Mouse (Mus musculus) C2C12 (cell line): ENCODE measurements around the gene Uba52. TPM values are rescaled to one million over a fixed set of nuclear protein-coding genes. Genes with fewer than 3 reads are reported as not detected.

Source experiments
- H3K27me3 ChIP-seq: one replicate; pipeline ENCODE4 v1.6.1; 2011; ENCODE audit not compliant: control insufficient read depth, insufficient read depth, insufficient read length
- H3K36me3 ChIP-seq: one replicate; pipeline ENCODE4 v1.6.1; 2011; ENCODE audit not compliant: control insufficient read depth, insufficient read depth
- H3K4me3 ChIP-seq: one replicate; pipeline ENCODE4 v1.5.1; 2011; ENCODE audit warnings: mild to moderate bottlenecking, control low read depth; ENCODE audit not compliant: poor library complexity, insufficient read depth, severe bottlenecking
- H3K79me2 ChIP-seq: one replicate; pipeline ENCODE4 v1.6.1; 2011; ENCODE audit not compliant: control insufficient read depth, insufficient read depth
- H3K79me3 ChIP-seq: one replicate; pipeline ENCODE4 v1.6.1; 2011; ENCODE audit warnings: low read depth, control low read depth
- H3ac ChIP-seq: one replicate; pipeline ENCODE3; 2011; ENCODE audit warnings: low read depth; ENCODE audit not compliant: control insufficient read depth, insufficient read length
- CEBPB ChIP-seq: IDR thresholded peaks from one replicate; pipeline ENCODE4 v1.6.1; 2011; ENCODE audit warnings: low read depth, mild to moderate bottlenecking, control low read depth, moderate library complexity
- CTCF ChIP-seq: IDR thresholded peaks from one replicate; pipeline ENCODE4 v1.5.1; 2011; ENCODE audit not compliant: control insufficient read depth, insufficient read depth, insufficient read length
- FOSL1 ChIP-seq: IDR thresholded peaks from one replicate; pipeline ENCODE4 v1.8.0; 2011; ENCODE audit warnings: mild to moderate bottlenecking, low read length; ENCODE audit not compliant: poor library complexity, insufficient read depth, severe bottlenecking
- MAX ChIP-seq: IDR thresholded peaks from one replicate; pipeline ENCODE4 v1.6.1; 2011; ENCODE audit warnings: mild to moderate bottlenecking, control low read depth
- MYOD1 ChIP-seq: IDR thresholded peaks from one replicate; pipeline ENCODE4 v1.6.1; 2011; ENCODE audit warnings: low read depth; ENCODE audit not compliant: control insufficient read depth, insufficient read length
- MYOG ChIP-seq: IDR thresholded peaks from one replicate; pipeline ENCODE4 v1.6.1; 2011; ENCODE audit not compliant: control insufficient read depth, insufficient read length; ENCODE audit errors: extremely low read depth
- USF1 ChIP-seq: IDR thresholded peaks from one replicate; pipeline ENCODE4 v1.6.1; 2011; ENCODE audit warnings: low read depth, mild to moderate bottlenecking, control low read depth, moderate library complexity
- polyA plus RNA-seq: library from polyadenylated mRNA; unstranded; fragments of >200 nt; fragmentation: generic; extraction: Trizol; gene quantifications from one replicate; pipeline ENCODE4 v1.2.1, GENCODE M21; 2012; ENCODE audit warnings: missing spikeins

Gene Uba52
- polyA plus RNA-seq, 1 experiment = 1,556 TPM

DNA sequence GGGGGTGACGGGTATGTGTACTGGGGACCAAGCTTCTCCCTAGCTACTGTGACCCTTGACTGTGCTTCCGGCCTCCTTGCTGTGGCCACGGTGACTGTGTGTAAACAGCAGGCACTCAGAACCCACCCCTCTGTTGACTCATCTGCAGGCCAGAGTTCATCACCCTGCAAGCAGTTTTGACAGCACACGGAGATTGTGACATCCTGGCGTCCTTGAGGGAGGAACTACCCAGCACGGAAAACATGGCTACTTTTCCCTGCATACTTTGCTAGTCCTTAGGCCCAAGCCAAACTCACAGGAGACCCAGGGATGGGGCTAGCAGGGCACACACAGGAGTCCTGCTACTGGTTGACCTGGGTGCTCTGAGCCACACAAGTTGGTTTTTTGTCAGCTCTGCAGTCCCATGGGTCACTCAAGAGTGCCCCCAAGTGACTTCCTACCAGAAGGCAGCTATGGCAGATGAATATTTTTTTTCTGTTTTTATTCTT, 33.6 kb upstream of the Uba52 start:
- Histone ChIP-seq H3K79me2 (peaks cover 98% of the 10 kb centered on the region), H3K36me3 (peaks cover 6% of the 10 kb centered on the region)
- TF ChIP-seq CEBPB (peak; percentile 87), CTCF (no peak)

DNA sequence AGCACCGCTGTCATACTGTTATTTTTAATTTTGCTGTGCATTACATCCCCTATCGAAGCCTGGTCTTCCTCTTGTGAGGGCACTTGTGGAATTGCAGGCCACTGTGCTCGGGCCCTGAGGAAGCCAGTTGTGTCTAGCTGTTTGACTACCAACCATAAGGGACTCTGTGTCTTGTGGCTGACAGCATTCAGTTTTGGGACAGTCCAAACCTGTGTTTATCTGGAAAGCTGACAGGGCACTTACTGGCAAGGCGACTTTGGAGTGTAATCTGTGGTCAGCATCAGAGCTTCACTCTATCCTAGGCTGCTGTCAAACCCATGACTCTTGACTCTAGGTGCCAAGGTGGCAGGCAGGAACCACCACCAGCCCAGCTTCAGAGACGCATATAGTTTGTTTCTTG, 30.5 kb upstream of the Uba52 start:
- Histone ChIP-seq H3K4me3 (no peak overlapping the region), H3K36me3 (peaks cover 10% of the 10 kb centered on the region), H3ac (peak overlapping the region; percentile 64), H3K79me2 (peaks cover 66% of the 10 kb centered on the region), H3K79me3 (peaks cover 55% of the 10 kb centered on the region), H3K27me3 (no peaks in the 10 kb centered on the region)
- TF ChIP-seq USF1 = no peak
- TF ChIP-seq FOSL1 = no peak
- TF ChIP-seq CTCF = no peak
- TF ChIP-seq MYOD1 = no peak
- TF ChIP-seq CEBPB = no peak
- TF ChIP-seq MYOG = no peak
- TF ChIP-seq MAX = no peak

More for the DNA sequence above, 33.6 kb upstream of the Uba52 start:
- Histone ChIP-seq H3K79me3 (peaks cover 84% of the 10 kb centered on the region), H3K27me3 (no peaks in the 10 kb centered on the region), H3K4me3 (no peak overlapping the region), H3ac (no peak overlapping the region)

DNA sequence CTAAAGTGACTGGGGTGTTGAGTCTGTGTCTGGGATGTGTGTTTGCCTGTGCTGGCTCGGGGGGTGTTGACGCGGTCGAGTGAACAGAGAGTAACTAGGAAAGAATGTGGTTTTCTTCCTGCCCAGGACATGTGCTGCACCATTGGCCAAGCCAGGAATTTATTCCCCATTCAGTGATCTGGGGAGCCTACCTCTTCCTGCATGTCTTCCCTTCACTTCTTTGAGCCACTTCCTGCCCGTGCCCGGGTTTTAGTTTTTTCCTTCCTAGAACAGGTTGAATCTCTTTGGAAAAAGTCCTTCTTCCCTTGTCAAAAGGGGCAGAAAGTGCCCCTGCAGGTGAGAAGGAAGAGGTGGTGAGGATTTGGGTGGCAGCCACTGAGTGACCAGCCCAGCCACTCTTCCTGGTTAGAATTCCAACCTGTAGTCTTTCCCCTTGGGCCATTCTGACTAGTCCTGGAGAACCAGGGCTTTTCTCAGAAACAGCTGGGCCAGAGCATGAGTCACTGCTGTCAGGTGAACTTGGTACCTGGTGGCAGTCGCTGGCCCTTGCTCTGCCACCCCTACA, 30.0 kb upstream of the Uba52 start:
- Histone ChIP-seq H3K36me3 (peaks cover 13% of the 10 kb centered on the region), H3K4me3 (peak overlapping the region; percentile 98), H3K79me2 (peaks cover 61% of the 10 kb centered on the region), H3ac (peak overlapping the region; percentile 81), H3K79me3 (peaks cover 50% of the 10 kb centered on the region), H3K27me3 (no peaks in the 10 kb centered on the region)
- TF ChIP-seq FOSL1 = no peak
- TF ChIP-seq CTCF = no peak
- no peak for TF ChIP-seq USF1
- TF ChIP-seq MYOG = no peak
- peak; percentile 77 for TF ChIP-seq MAX

DNA sequence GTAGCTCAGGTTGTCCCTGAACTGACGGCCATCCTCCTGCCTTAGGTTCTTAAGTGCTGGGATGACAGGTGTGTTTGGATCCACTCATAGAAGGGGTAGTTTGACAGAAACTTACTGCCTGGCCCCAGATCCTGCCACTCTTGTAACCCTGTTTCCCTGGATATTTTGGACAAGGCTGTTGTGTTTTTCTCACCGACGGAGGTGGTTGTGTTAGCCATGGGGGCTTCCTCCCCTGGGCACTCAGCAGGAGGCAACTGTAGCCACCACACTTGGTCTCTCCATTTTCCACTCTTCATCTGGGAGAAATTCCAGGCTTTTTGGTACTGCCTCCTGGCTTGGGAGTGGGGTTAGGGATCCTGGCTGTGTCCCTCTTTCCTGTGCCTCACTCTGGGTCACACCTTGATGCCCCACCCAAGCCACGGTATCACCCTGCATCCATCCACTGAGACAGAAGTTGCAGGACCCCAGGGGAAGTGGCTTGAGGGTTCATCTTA, 29.5 kb upstream of the Uba52 start:
- Histone ChIP-seq H3K27me3 (no peaks in the 10 kb centered on the region), H3K4me3 (peak overlapping the region; percentile 98), H3K36me3 (peaks cover 18% of the 10 kb centered on the region), H3K79me2 (peaks cover 56% of the 10 kb centered on the region), H3ac (peak overlapping the region; percentile 81), H3K79me3 (peaks cover 45% of the 10 kb centered on the region)
- no peak for TF ChIP-seq CTCF
- no peak for TF ChIP-seq CEBPB
- no peak for TF ChIP-seq FOSL1
- TF ChIP-seq MYOG = no peak
- no peak for TF ChIP-seq MAX
- no peak for TF ChIP-seq USF1
- TF ChIP-seq MYOD1 = no peak

DNA sequence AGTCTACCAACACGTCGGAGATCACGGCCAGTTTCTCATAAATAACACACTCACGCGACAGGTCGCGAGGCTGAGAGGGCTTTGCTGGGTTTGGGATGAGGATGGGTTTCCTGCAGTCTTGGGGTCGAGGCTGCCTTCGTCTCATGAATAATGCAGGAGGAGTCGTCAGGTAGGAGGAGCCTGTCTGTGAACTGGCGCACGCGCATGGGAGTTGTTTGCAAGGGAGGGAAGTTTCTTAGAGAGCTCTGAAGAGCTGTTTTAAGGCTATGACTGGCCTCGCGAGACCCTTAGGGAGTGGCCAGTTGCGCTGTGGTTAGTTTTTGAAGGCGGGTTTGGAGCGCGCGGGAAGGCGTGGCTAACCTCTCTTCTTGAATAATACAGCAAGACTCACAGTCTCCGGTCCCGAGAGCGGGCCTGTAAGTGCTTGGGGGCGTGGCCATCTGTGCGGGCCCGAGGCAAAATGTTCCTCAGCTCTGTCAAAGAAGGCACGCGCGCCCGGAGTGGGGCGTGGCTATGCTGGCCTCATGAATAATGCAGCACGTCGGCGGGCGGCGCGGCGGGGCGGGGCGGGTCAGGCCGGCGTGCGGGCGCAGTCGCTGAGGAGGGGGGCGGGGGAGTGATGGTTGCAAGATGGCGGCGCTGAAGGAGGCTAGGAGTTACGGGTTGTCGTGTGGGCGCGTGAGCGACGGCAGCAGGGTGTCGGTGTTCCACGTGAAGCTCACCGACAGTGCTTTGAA, 28.6 kb upstream of the Uba52 start, which contains the start of gene Ell:
TSS of gene Ell (plus strand) at position 381 of the 737 bp plus-strand sequence.
- peak within 1 kb of the TSS; percentile 81 for H3ac ChIP-seq
- H3K4me3 ChIP-seq = peak within 1 kb of the TSS; percentile 98
- peaks cover 21% of the 10 kb centered on the region for H3K36me3 ChIP-seq
- peaks cover 40% of the 10 kb centered on the region for H3K79me3 ChIP-seq
- no peak for TF ChIP-seq FOSL1
- TF ChIP-seq CEBPB = no peak
- peak; percentile 17 for TF ChIP-seq MAX
- no peak for TF ChIP-seq USF1
- TF ChIP-seq MYOG = no peak
- TF ChIP-seq MYOD1 = no peak
- no peak for TF ChIP-seq CTCF
- peaks cover 48% of the 10 kb centered on the region for H3K79me2 ChIP-seq
- no peaks in the 10 kb centered on the region for H3K27me3 ChIP-seq
